Mouse (Mus musculus) frontal cortex, postnatal 36 days (tissue): ENCODE data around the gene Olfr1359.
"Not testable (repeated sequence)": the region's sequence is repeated elsewhere in the genome, so short reads cannot be mapped to it uniquely, and the experiment has no call there.

Experiments
- DNase-seq, 2 experiments: peaks; one replicate each; pipeline ENCODE4 v3.0.0; 2022; ENCODE audit warnings: low spot score in 2 of 2

Gene Olfr1359

GRCm38 (mm10) chr13:21697811-21698210 lies at the start of gene Olfr1359:
Gene Olfr1359, plus strand, starts transcription at chr13:21698111.
- DNase-seq = no peak

GRCm38 (mm10) chr13:21663286-21663685 lies 34.6 kb upstream of the Olfr1359 start, which contains the start of gene Olfr1361:
Gene Olfr1361, minus strand, starts transcription at chr13:21663386.
- DNase-seq = no peak

- DNase-seq = no peak
Measured at GRCm38 (mm10) chr13:21677305-21677704, 20.6 kb upstream of the Olfr1359 start, which contains the start of gene Olfr1360. Gene Olfr1360, minus strand, starts transcription at chr13:21677405.

- no peak for DNase-seq
Measured at GRCm38 (mm10) chr13:21706669-21707068, 8.8 kb downstream of the Olfr1359 start.

GRCm38 (mm10) chr13:21710031-21710711 lies 12.3 kb downstream of the Olfr1359 start:
- DNase-seq = peak; percentile 92 to 93

- DNase-seq = peak; percentile 87 to 89
Measured at GRCm38 (mm10) chr13:21710821-21711525, 13.1 kb downstream of the Olfr1359 start.

GRCm38 (mm10) chr13:21711698-21712097 lies 13.8 kb downstream of the Olfr1359 start:
- no peak for DNase-seq

GRCm38 (mm10) chr13:21714725-21715124 lies 16.8 kb downstream of the Olfr1359 start:
- DNase-seq = peak; percentile 49 to 83

- peak in 1 of 2 experiments; percentile 11 for DNase-seq
Measured at GRCm38 (mm10) chr13:21715131-21715863, 17.4 kb downstream of the Olfr1359 start.

GRCm38 (mm10) chr13:21715864-21716539 lies 18.1 kb downstream of the Olfr1359 start, which contains the start of the genes Hist1h2bl and Hist1h2ai:
Gene Hist1h2bl, minus strand, starts transcription at chr13:21716143.
Gene Hist1h2ai, plus strand, starts transcription at chr13:21716422.
- DNase-seq = peak; percentile 84 to 95

GRCm38 (mm10) chr13:21716540-21717391 lies 18.9 kb downstream of the Olfr1359 start:
- DNase-seq = peak; percentile 13 to 33

GRCm38 (mm10) chr13:21717397-21718357 lies 19.8 kb downstream of the Olfr1359 start, which contains the start of gene Hist1h3h:
Gene Hist1h3h, plus strand, starts transcription at chr13:21717659.
- DNase-seq = peak; percentile 90 to 95

- DNase-seq = no peak
Measured at GRCm38 (mm10) chr13:21718381-21719080, 20.6 kb downstream of the Olfr1359 start.

- not testable (repeated sequence) for DNase-seq
Measured at GRCm38 (mm10) chr13:21721107-21721756, 23.3 kb downstream of the Olfr1359 start.

- peak; percentile 71 to 81 for DNase-seq
Measured at GRCm38 (mm10) chr13:21721757-21722372, 24.0 kb downstream of the Olfr1359 start, which contains the start of gene Hist1h2bm. Gene Hist1h2bm, plus strand, starts transcription at chr13:21722044.

GRCm38 (mm10) chr13:21722373-21722925 lies 24.5 kb downstream of the Olfr1359 start:
- DNase-seq = no peak
